Mouse (Mus musculus) stomach, postnatal 0 days (tissue): ENCODE measurements around the gene Picalm. TPM values are rescaled to one million over a fixed set of nuclear protein-coding genes. Genes with fewer than 3 reads are reported as not detected.

ENCODE experiments used
- ATAC-seq: fragments of 200-750 bp; cut with Nextera tagmentation; 2 replicates; pipeline ENCODE4 v1.8.0; 2017; ENCODE audit not compliant: low FRiP score, low TSS enrichment
- DNase-seq: peaks from one replicate; pipeline ENCODE4 v3.0.0-alpha.2; 2016; ENCODE audit warnings: low spot score
- H3K27ac ChIP-seq: fragments of 300-500 bp; sonication (generic); replicated peaks from 2 replicates; pipeline ENCODE4 v1.5.1; 2014; ENCODE audit warnings: mild to moderate bottlenecking, control low read depth
- H3K27me3 ChIP-seq: fragments of 300-500 bp; sonication (generic); 2 replicates; pipeline ENCODE4 v1.6.1; 2014; ENCODE audit warnings: low read length; ENCODE audit not compliant: control insufficient read depth, insufficient read depth
- H3K36me3 ChIP-seq: fragments of 300-500 bp; sonication (generic); 2 replicates; pipeline ENCODE4 v1.6.1; 2014; ENCODE audit warnings: low read length, mixed read lengths; ENCODE audit not compliant: control insufficient read depth, insufficient read depth
- H3K4me1 ChIP-seq: fragments of 300-500 bp; sonication (generic); replicated peaks from 2 replicates; pipeline ENCODE4 v1.6.1; 2014; ENCODE audit warnings: antibody characterized with exemption; ENCODE audit not compliant: control insufficient read depth, insufficient read depth
- H3K4me2 ChIP-seq: fragments of 300-500 bp; sonication (generic); replicated peaks from 2 replicates; pipeline ENCODE4 v1.6.1; 2014; ENCODE audit warnings: low read depth, mild to moderate bottlenecking, control low read depth, moderate library complexity
- H3K4me3 ChIP-seq: fragments of 300-500 bp; sonication (generic); 2 replicates; pipeline ENCODE4 v1.5.1; 2014; ENCODE audit warnings: low read depth, low read length, control low read depth
- H3K9ac ChIP-seq: fragments of 300-500 bp; sonication (generic); 2 replicates; pipeline ENCODE4 v1.6.1; 2014; ENCODE audit warnings: mild to moderate bottlenecking, low read length, control low read depth, mixed read lengths
- H3K9me3 ChIP-seq: fragments of 300-500 bp; sonication (generic); 2 replicates; pipeline ENCODE4 v1.6.1; 2016; ENCODE audit warnings: low read length; ENCODE audit not compliant: control insufficient read depth
- CTCF ChIP-seq: IDR thresholded peaks from 2 replicates; pipeline ENCODE4 v1.5.1; 2016; ENCODE audit warnings: antibody characterized with exemption, low read depth, mild to moderate bottlenecking, moderate library complexity
- EP300 ChIP-seq: optimal IDR thresholded peaks from 2 replicates; pipeline ENCODE3; 2016; ENCODE audit warnings: antibody characterized with exemption
- WGBS: fragments of 180-500 bp; shearing (Covaris S2); extraction: QIAGEN DNeasy Blood & Tissue Kit; methylation state at CpG from one replicate; pipeline ENCODE4 v1.1.7; 2014; 5-methylcytosine and 5-hydroxymethylcytosine counted together
- polyA plus RNA-seq: library from polyadenylated mRNA; unstranded; fragments of >200 nt; fragmentation: Nextera tagmentation; extraction: Ambion mirVana; gene quantifications from 2 replicates; pipeline ENCODE4 v1.2.1, GENCODE M21; 2015

Gene Picalm
- polyA plus RNA-seq, 1 experiment from 2014 or later = 25.1 TPM

DNA sequence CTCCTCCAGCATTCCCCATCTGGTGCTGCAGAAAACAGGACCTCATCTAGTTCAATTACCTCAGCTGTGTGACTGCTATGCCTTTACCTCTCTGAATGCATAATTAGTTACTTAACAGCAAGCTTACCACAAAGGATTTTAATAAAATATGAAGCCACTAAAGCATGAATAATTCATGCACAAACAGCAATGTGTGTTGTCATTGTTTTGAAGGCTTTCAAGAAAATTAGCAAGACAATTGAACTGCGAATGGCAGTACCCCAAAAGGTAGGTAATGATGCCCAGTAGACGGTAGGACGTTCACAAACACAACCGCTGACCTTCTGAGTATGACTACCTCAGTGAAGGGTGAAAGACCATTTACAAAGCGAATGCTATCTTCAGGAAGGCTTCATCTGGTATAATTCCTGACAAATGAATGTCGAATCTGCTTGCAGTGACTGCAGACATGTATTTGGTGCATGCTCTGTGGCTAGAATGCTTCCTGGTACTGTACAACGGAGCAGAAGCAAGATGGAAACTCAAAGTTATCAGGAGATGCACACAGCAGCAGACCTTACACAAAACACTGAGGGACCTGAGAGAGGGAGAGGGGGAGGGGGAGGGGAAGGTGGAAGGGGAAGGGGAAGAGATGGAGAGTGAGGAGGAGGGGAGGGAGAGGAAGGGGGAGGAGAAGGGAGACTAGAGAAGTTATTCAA lies 132.0 kb downstream of the Picalm start:
- Histone ChIP-seq H3K4me1 (peaks cover 2% of the 10 kb centered on the region; the same call in 1 of the 2 replicates), H3K4me2 (no peak overlapping the region), H3K4me3 (no peak overlapping the region), H3K27ac (no peak overlapping the region), H3K9me3 (no peaks in the 10 kb centered on the region), H3K36me3 (no peaks in the 10 kb centered on the region), H3K9ac (no peak overlapping the region), H3K27me3 (no peaks in the 10 kb centered on the region)
- WGBS = 49% methylated on average over 7 of the region's 7 CpGs
- ATAC-seq (no peak), DNase-seq (no peak)
- no peak for TF ChIP-seq EP300
- TF ChIP-seq CTCF = no peak

Other genes with a start within 250 kb of the Picalm start
- gene Ccdc81, start 226.6 kb upstream of the Picalm start, polyA plus RNA-seq = 0.04 and 0.05 TPM in 2 replicates
- 69.2 and 72.8 TPM in 2 replicates for gene Hikeshi, start 189.0 kb upstream of the Picalm start, polyA plus RNA-seq
- 35.7 and 38.0 TPM in 2 replicates for gene Eed, start 149.2 kb upstream of the Picalm start, polyA plus RNA-seq
- gene Ccdc83, start 135.6 kb downstream of the Picalm start, polyA plus RNA-seq = 0.11 TPM in 1 of 2 replicates, not detected in the other
- 31.0 and 32.3 TPM in 2 replicates for gene Sytl2, start 172.0 kb downstream of the Picalm start, polyA plus RNA-seq